Mouse (Mus musculus): ENCODE measurements around the gene Cacnb2. TPM values are rescaled to one million over a fixed set of nuclear protein-coding genes. Genes with fewer than 3 reads are reported as not detected.

Cacnb2 gene
- polyA plus RNA-seq, 1 experiment from 2014 or later: 3.3 TPM

DNA sequence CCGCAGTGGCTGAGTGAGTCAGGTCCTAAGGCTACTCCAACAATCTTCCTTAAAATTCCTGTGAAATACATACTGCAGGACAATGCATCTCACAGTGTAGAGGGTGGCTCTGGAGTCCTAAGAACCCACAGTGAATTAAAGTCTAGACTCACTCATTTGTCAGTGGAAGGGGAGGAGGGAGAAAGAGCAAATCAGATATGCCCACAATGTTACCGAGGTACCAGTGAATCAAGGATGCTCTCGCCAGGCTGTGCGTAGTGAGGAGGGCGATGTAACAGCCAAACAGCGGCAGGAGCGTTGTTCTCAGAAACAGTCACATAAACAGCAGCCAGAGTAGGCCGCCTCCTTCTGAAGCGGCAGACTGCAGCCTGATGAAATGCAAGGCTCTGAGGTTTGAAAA, 136.0 kb downstream of the Cacnb2 start:
- H3K4me1 ChIP-seq (ENCODE audit: control insufficient read depth, insufficient read depth, low read length): peaks cover 6% of the 10 kb centered on the region; the same call in 1 of the 2 replicates
- no peaks in the 10 kb centered on the region for H3K9me3 ChIP-seq (replicated peaks; ENCODE audit: control insufficient read depth, low read length)
- no peaks in the 10 kb centered on the region for H3K27me3 ChIP-seq (ENCODE audit: control insufficient read depth, insufficient read depth, low read length)
- H3K4me2 ChIP-seq (ENCODE audit: low read depth, low read length): no peak overlapping the region
- H3K9ac ChIP-seq (ENCODE audit: low read length): no peak overlapping the region
- 33% methylated on average over 9 of the region's 9 CpGs for WGBS
- no peak overlapping the region for H3K27ac ChIP-seq (ENCODE audit: low read length)
- H3K4me3 ChIP-seq (replicated peaks; ENCODE audit: low read length): no peak overlapping the region
- H3K36me3 ChIP-seq (ENCODE audit: control insufficient read depth, insufficient read depth, low read length): no peaks in the 10 kb centered on the region
- no peak for ATAC-seq (ENCODE audit: insufficient read depth, low FRiP score)

DNA sequence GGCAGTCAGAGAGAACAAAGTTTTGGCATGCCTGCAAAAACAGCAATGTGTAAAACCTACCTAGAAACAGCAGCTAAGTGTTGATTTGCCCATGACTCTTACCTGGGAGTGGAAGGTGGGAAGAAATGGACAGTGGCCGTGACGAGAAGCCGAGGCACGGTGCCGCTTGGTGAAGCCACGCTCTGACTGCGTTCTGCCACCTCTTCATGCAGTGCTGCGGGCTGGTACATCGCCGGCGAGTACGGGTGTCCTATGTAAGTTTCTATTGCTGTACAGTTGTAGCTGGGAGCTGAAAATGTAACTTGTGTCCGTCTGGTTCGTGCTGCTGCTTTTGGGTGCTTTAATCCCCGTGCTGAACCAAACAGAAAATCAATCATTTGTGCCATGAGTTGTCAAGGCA, 136.6 kb downstream of the Cacnb2 start:
- Histone ChIP-seq H3K9me3 (replicated peaks; ENCODE audit: control insufficient read depth, low read length) (no peaks in the 10 kb centered on the region), H3K4me3 (replicated peaks; ENCODE audit: low read length) (no peak overlapping the region), H3K4me2 (ENCODE audit: low read depth, low read length) (no peak overlapping the region), H3K36me3 (ENCODE audit: control insufficient read depth, insufficient read depth, low read length) (no peaks in the 10 kb centered on the region), H3K4me1 (ENCODE audit: control insufficient read depth, insufficient read depth, low read length) (peaks cover 6% of the 10 kb centered on the region; the same call in 1 of the 2 replicates), H3K27me3 (ENCODE audit: control insufficient read depth, insufficient read depth, low read length) (no peaks in the 10 kb centered on the region), H3K27ac (ENCODE audit: low read length) (no peak overlapping the region), H3K9ac (ENCODE audit: low read length) (no peak overlapping the region)
- WGBS: 66% methylated on average over 15 of the region's 15 CpGs
- no peak for ATAC-seq (ENCODE audit: insufficient read depth, low FRiP score)

GRCm38 (mm10) chr2:14740359-14740758, 137.5 kb downstream of the Cacnb2 start:
- Histone ChIP-seq H3K4me1 (ENCODE audit: control insufficient read depth, insufficient read depth, low read length) (peaks cover 6% of the 10 kb centered on the region; the same call in 1 of the 2 replicates), H3K4me2 (ENCODE audit: low read depth, low read length) (no peak overlapping the region), H3K36me3 (ENCODE audit: control insufficient read depth, insufficient read depth, low read length) (no peaks in the 10 kb centered on the region), H3K27ac (ENCODE audit: low read length) (no peak overlapping the region), H3K4me3 (replicated peaks; ENCODE audit: low read length) (no peak overlapping the region), H3K9me3 (replicated peaks; ENCODE audit: control insufficient read depth, low read length) (no peaks in the 10 kb centered on the region), H3K27me3 (ENCODE audit: control insufficient read depth, insufficient read depth, low read length) (no peaks in the 10 kb centered on the region), H3K9ac (ENCODE audit: low read length) (no peak overlapping the region)
- 55% methylated on average over 7 of the region's 7 CpGs for WGBS
- no peak for ATAC-seq (ENCODE audit: insufficient read depth, low FRiP score)

GRCm38 (mm10) chr2:14744761-14745160, 141.9 kb downstream of the Cacnb2 start:
- Histone ChIP-seq H3K9ac (ENCODE audit: low read length) (no peak overlapping the region), H3K9me3 (replicated peaks; ENCODE audit: control insufficient read depth, low read length) (no peaks in the 10 kb centered on the region), H3K4me2 (ENCODE audit: low read depth, low read length) (no peak overlapping the region), H3K36me3 (ENCODE audit: control insufficient read depth, insufficient read depth, low read length) (no peaks in the 10 kb centered on the region), H3K27me3 (ENCODE audit: control insufficient read depth, insufficient read depth, low read length) (no peaks in the 10 kb centered on the region), H3K4me1 (ENCODE audit: control insufficient read depth, insufficient read depth, low read length) (no peaks in the 10 kb centered on the region), H3K4me3 (replicated peaks; ENCODE audit: low read length) (no peak overlapping the region), H3K27ac (ENCODE audit: low read length) (no peak overlapping the region)
- 80% methylated on average over 1 of the region's 1 CpGs for WGBS
- ATAC-seq (ENCODE audit: insufficient read depth, low FRiP score): no peak

- Histone ChIP-seq H3K4me2 (ENCODE audit: low read depth, low read length) (no peak overlapping the region), H3K4me3 (replicated peaks; ENCODE audit: low read length) (no peak overlapping the region), H3K27ac (ENCODE audit: low read length) (no peak overlapping the region), H3K36me3 (ENCODE audit: control insufficient read depth, insufficient read depth, low read length) (no peaks in the 10 kb centered on the region), H3K4me1 (ENCODE audit: control insufficient read depth, insufficient read depth, low read length) (no peaks in the 10 kb centered on the region), H3K27me3 (ENCODE audit: control insufficient read depth, insufficient read depth, low read length) (no peaks in the 10 kb centered on the region), H3K9me3 (replicated peaks; ENCODE audit: control insufficient read depth, low read length) (no peaks in the 10 kb centered on the region), H3K9ac (ENCODE audit: low read length) (no peak overlapping the region)
- ATAC-seq (ENCODE audit: insufficient read depth, low FRiP score): no peak
- WGBS: 68% methylated on average over 4 of the region's 4 CpGs
These were observed 160.0 kb downstream of the Cacnb2 start for GRCm38 (mm10) chr2:14762846-14763245.

DNA sequence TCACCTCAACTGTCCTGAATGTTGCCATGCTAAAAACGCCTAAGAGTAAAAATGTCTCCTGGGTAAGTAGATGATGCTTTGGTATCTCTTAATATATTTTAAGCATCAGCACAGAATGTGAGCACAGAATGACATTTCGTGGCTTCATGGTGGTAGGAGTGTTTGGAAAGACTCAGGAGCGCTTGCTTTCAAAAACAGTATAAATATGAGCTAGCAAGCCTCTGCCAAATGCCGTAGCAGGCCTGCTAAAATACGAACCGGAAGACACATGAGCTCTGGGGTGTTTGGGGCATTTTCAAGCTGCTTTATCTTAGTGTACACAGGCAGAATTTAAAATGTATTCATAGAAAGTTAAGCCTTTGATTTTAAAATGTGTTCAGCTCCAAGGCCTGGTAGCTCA, 161.0 kb downstream of the Cacnb2 start:
- 67% methylated on average over 6 of the region's 6 CpGs for WGBS
- H3K9me3 ChIP-seq (replicated peaks; ENCODE audit: control insufficient read depth, low read length): no peaks in the 10 kb centered on the region
- H3K4me1 ChIP-seq (ENCODE audit: control insufficient read depth, insufficient read depth, low read length): no peaks in the 10 kb centered on the region
- no peaks in the 10 kb centered on the region for H3K27me3 ChIP-seq (ENCODE audit: control insufficient read depth, insufficient read depth, low read length)
- no peaks in the 10 kb centered on the region for H3K36me3 ChIP-seq (ENCODE audit: control insufficient read depth, insufficient read depth, low read length)
- no peak overlapping the region for H3K27ac ChIP-seq (ENCODE audit: low read length)
- no peak overlapping the region for H3K4me2 ChIP-seq (ENCODE audit: low read depth, low read length)
- ATAC-seq (ENCODE audit: insufficient read depth, low FRiP score): no peak
- no peak overlapping the region for H3K9ac ChIP-seq (ENCODE audit: low read length)
- no peak overlapping the region for H3K4me3 ChIP-seq (replicated peaks; ENCODE audit: low read length)

DNA sequence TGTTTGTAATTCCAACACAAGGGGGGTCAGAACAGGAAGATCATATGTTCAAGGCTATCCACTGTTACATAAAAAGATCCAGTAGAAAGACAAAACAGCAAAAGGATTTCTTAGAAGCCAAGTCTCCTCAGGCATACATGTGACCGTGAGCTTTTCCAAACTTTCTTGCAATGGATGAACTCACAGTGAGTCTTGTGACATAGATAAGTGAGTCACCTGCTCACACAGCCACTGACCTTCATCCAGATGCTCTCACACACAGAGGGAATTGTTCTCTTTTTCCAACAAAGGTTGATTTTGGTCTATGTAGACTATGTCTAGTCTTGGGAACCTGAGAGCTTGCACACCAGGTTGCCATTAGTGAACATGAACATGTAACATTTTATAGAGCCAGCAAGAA, 166.6 kb downstream of the Cacnb2 start:
- 81% methylated on average over 1 of the region's 1 CpGs for WGBS
- Histone ChIP-seq H3K4me2 (ENCODE audit: low read depth, low read length) (no peak overlapping the region), H3K36me3 (ENCODE audit: control insufficient read depth, insufficient read depth, low read length) (no peaks in the 10 kb centered on the region), H3K27ac (ENCODE audit: low read length) (no peak overlapping the region), H3K9me3 (replicated peaks; ENCODE audit: control insufficient read depth, low read length) (no peaks in the 10 kb centered on the region), H3K4me3 (replicated peaks; ENCODE audit: low read length) (no peak overlapping the region), H3K27me3 (ENCODE audit: control insufficient read depth, insufficient read depth, low read length) (no peaks in the 10 kb centered on the region), H3K4me1 (ENCODE audit: control insufficient read depth, insufficient read depth, low read length) (no peaks in the 10 kb centered on the region), H3K9ac (ENCODE audit: low read length) (no peak overlapping the region)
- ATAC-seq (ENCODE audit: insufficient read depth, low FRiP score): no peak

- H3K4me1 ChIP-seq (ENCODE audit: control insufficient read depth, insufficient read depth, low read length): no peaks in the 10 kb centered on the region
- no peak for ATAC-seq (ENCODE audit: insufficient read depth, low FRiP score)
- H3K27me3 ChIP-seq (ENCODE audit: control insufficient read depth, insufficient read depth, low read length): no peaks in the 10 kb centered on the region
- no peak overlapping the region for H3K27ac ChIP-seq (ENCODE audit: low read length)
- H3K36me3 ChIP-seq (ENCODE audit: control insufficient read depth, insufficient read depth, low read length): no peaks in the 10 kb centered on the region
- WGBS: 82% methylated on average over 4 of the region's 4 CpGs
- no peaks in the 10 kb centered on the region for H3K9me3 ChIP-seq (replicated peaks; ENCODE audit: control insufficient read depth, low read length)
- H3K4me2 ChIP-seq (ENCODE audit: low read depth, low read length): no peak overlapping the region
- no peak overlapping the region for H3K4me3 ChIP-seq (replicated peaks; ENCODE audit: low read length)
- H3K9ac ChIP-seq (ENCODE audit: low read length): no peak overlapping the region
These were observed 167.7 kb downstream of the Cacnb2 start for GRCm38 (mm10) chr2:14770635-14771034.

GRCm38 (mm10) chr2:14774375-14774774, 171.5 kb downstream of the Cacnb2 start:
- H3K4me2 ChIP-seq (ENCODE audit: low read depth, low read length): no peak overlapping the region
- no peaks in the 10 kb centered on the region for H3K4me1 ChIP-seq (ENCODE audit: control insufficient read depth, insufficient read depth, low read length)
- H3K27me3 ChIP-seq (ENCODE audit: control insufficient read depth, insufficient read depth, low read length): no peaks in the 10 kb centered on the region
- no peak overlapping the region for H3K9ac ChIP-seq (ENCODE audit: low read length)
- H3K27ac ChIP-seq (ENCODE audit: low read length): no peak overlapping the region
- ATAC-seq (ENCODE audit: insufficient read depth, low FRiP score): no peak
- 33% methylated on average over 1 of the region's 1 CpGs for WGBS
- no peak overlapping the region for H3K4me3 ChIP-seq (replicated peaks; ENCODE audit: low read length)
- H3K36me3 ChIP-seq (ENCODE audit: control insufficient read depth, insufficient read depth, low read length): no peaks in the 10 kb centered on the region
- no peaks in the 10 kb centered on the region for H3K9me3 ChIP-seq (replicated peaks; ENCODE audit: control insufficient read depth, low read length)

Data from stomach, embryonic 16.5 days (tissue).